Mouse (Mus musculus) heart, adult 2 months (tissue): ENCODE measurements around the gene Mtf2. TPM values are rescaled to one million over a fixed set of nuclear protein-coding genes. Genes with fewer than 3 reads are reported as not detected.
A peak's percentile ranks its signal among the peaks of the same experiment; 100 is the strongest.

Experiments used
- DNase-seq, 2 experiments: peaks; one replicate each; pipeline ENCODE4 v3.0.0; 2021
- H3K27ac ChIP-seq: fragments of 200-600 bp; 2 replicates; pipeline ENCODE4 v1.8.1; 2022
- H3K27me3 ChIP-seq: fragments of 200-500 bp; 2 replicates; pipeline ENCODE4 v1.6.1; 2012; ENCODE audit warnings: mild to moderate bottlenecking, low read length, inconsistent platforms, mixed read lengths; ENCODE audit not compliant: control insufficient read depth, insufficient read depth
- H3K36me3 ChIP-seq: fragments of 200-500 bp; 2 replicates; pipeline ENCODE4 v1.6.1; 2012; ENCODE audit warnings: low read length, inconsistent platforms; ENCODE audit not compliant: control insufficient read depth, insufficient read depth
- H3K4me1 ChIP-seq: fragments of 200-500 bp; 2 replicates; pipeline ENCODE4 v1.6.1; 2011; ENCODE audit warnings: low read length; ENCODE audit not compliant: control insufficient read depth, insufficient read depth
- H3K4me3 ChIP-seq: fragments of 200-600 bp; 2 replicates; pipeline ENCODE4 v1.8.1; 2022
- H3K79me2 ChIP-seq: fragments of 200-500 bp; replicated peaks from 2 replicates; pipeline ENCODE4 v1.6.1; 2012; ENCODE audit warnings: mild to moderate bottlenecking, inconsistent platforms, low read length, moderate library complexity, mixed read lengths; ENCODE audit not compliant: control insufficient read depth, insufficient read depth
- H3K9ac ChIP-seq: fragments of 200-500 bp; 2 replicates; pipeline ENCODE4 v1.6.1; 2012; ENCODE audit warnings: low read depth, mild to moderate bottlenecking, control low read depth, inconsistent platforms, low read length, mixed read lengths
- CTCF ChIP-seq: fragments of 200-600 bp; IDR thresholded peaks from 2 replicates; pipeline ENCODE4 v1.8.1; 2022; ENCODE audit warnings: antibody characterized with exemption, mild to moderate bottlenecking, moderate library complexity
- EP300 ChIP-seq: fragments of 200-500 bp; IDR thresholded peaks from 2 replicates; pipeline ENCODE4 v1.6.1; 2011; ENCODE audit warnings: low read depth, low read length, control low read depth; ENCODE audit not compliant: insufficient read depth
- POLR2A ChIP-seq: fragments of 200-500 bp; IDR thresholded peaks from 2 replicates; pipeline ENCODE4 v1.6.1; 2011; ENCODE audit warnings: mild to moderate bottlenecking, low read depth, low read length, control low read depth; ENCODE audit not compliant: insufficient read depth
- WGBS: fragments of 180-500 bp; shearing (Covaris S2); methylation state at CpG from one replicate; pipeline ENCODE4 v1.1.7; 2018; 5-methylcytosine and 5-hydroxymethylcytosine counted together
- intact Hi-C: fragments of 180-260 bp; cut with DNase I; formaldehyde crosslinking; loops from one replicate; pipeline ENCODE4 v1.15.1; 2025
- polyA plus RNA-seq: library from polyadenylated mRNA; depleted of rRNA; stranded (reverse); fragments of >200 nt; gene quantifications from 2 replicates; pipeline ENCODE4 v1.2.3, GENCODE M21; 2012
- total RNA-seq, 2 experiments: library from RNA; stranded (reverse); gene quantifications; 2 replicates each; pipeline ENCODE4 v1.2.3; 2021

Mtf2 gene
- total and polyA plus RNA-seq, 3 experiments: 5.8 to 12.2 (median 10.7) TPM

GRCm38 (mm10) chr5:108097676-108098075 is 32.2 kb downstream of the Mtf2 start:
- no peaks in the 10 kb centered on the region for H3K79me2 ChIP-seq
- intact Hi-C loops: no loop called here
- no peak overlapping the region for H3K4me3 ChIP-seq
- no peak for DNase-seq
- H3K27ac ChIP-seq: no peak overlapping the region
- H3K27me3 ChIP-seq: no peaks in the 10 kb centered on the region
- WGBS: 93% methylated on average over 3 of the region's 3 CpGs
- TF ChIP-seq EP300: no peak
- TF ChIP-seq CTCF: no peak
- TF ChIP-seq POLR2A: no peak
- H3K9ac ChIP-seq: no peak overlapping the region
- no peaks in the 10 kb centered on the region for H3K4me1 ChIP-seq
- no peaks in the 10 kb centered on the region for H3K36me3 ChIP-seq

- DNase-seq: no peak
- Histone ChIP-seq H3K27me3 (no peaks in the 10 kb centered on the region), H3K9ac (no peak overlapping the region), H3K79me2 (no peaks in the 10 kb centered on the region), H3K27ac (no peak overlapping the region), H3K4me1 (no peaks in the 10 kb centered on the region), H3K36me3 (no peaks in the 10 kb centered on the region), H3K4me3 (no peak overlapping the region)
- intact Hi-C loops: no loop called here
- TF ChIP-seq POLR2A: no peak
- TF ChIP-seq EP300: no peak
- TF ChIP-seq CTCF: no peak
These were observed 34.7 kb downstream of the Mtf2 start for GRCm38 (mm10) chr5:108100196-108100595.

GRCm38 (mm10) chr5:108104306-108104705 is 38.8 kb downstream of the Mtf2 start:
- Histone ChIP-seq H3K79me2 (no peaks in the 10 kb centered on the region), H3K9ac (no peak overlapping the region), H3K36me3 (no peaks in the 10 kb centered on the region), H3K4me3 (no peak overlapping the region), H3K4me1 (no peaks in the 10 kb centered on the region), H3K27ac (no peak overlapping the region), H3K27me3 (no peaks in the 10 kb centered on the region)
- 87% methylated on average over 5 of the region's 5 CpGs for WGBS
- no peak for DNase-seq
- TF ChIP-seq EP300: no peak
- no peak for TF ChIP-seq POLR2A
- no peak for TF ChIP-seq CTCF
- intact Hi-C loops: no loop called here

- Histone ChIP-seq H3K79me2 (no peaks in the 10 kb centered on the region), H3K4me1 (no peaks in the 10 kb centered on the region), H3K36me3 (no peaks in the 10 kb centered on the region), H3K9ac (no peak overlapping the region), H3K4me3 (no peak overlapping the region), H3K27ac (no peak overlapping the region), H3K27me3 (no peaks in the 10 kb centered on the region)
- no peak for TF ChIP-seq POLR2A
- no peak for TF ChIP-seq CTCF
- WGBS: 94% methylated on average over 7 of the region's 7 CpGs
- no peak for DNase-seq
- intact Hi-C loops: no loop called here
These were observed 43.9 kb downstream of the Mtf2 start for GRCm38 (mm10) chr5:108109346-108109745.

GRCm38 (mm10) chr5:108117693-108118092 is 52.2 kb downstream of the Mtf2 start:
- Histone ChIP-seq H3K79me2 (no peaks in the 10 kb centered on the region), H3K27me3 (no peaks in the 10 kb centered on the region), H3K4me3 (no peak overlapping the region), H3K9ac (no peak overlapping the region), H3K27ac (no peak overlapping the region), H3K36me3 (no peaks in the 10 kb centered on the region), H3K4me1 (no peaks in the 10 kb centered on the region)
- 92% methylated on average over 4 of the region's 4 CpGs for WGBS
- no peak for TF ChIP-seq CTCF
- no peak for TF ChIP-seq POLR2A
- TF ChIP-seq EP300: no peak
- intact Hi-C loops: no loop called here
- DNase-seq: no peak

GRCm38 (mm10) chr5:108120221-108120900 is 54.9 kb downstream of the Mtf2 start:
- TF ChIP-seq POLR2A: no peak
- TF ChIP-seq CTCF: peak; percentile 20; the same call in 1 of the 2 replicates
- WGBS: 90% methylated on average over 9 of the region's 9 CpGs
- no peaks in the 10 kb centered on the region for H3K36me3 ChIP-seq

More at GRCm38 (mm10) chr5:108120221-108120900, 54.9 kb downstream of the Mtf2 start:
- Histone ChIP-seq H3K9ac (no peak overlapping the region), H3K4me1 (no peaks in the 10 kb centered on the region), H3K27me3 (no peaks in the 10 kb centered on the region), H3K27ac (no peak overlapping the region), H3K4me3 (no peak overlapping the region), H3K79me2 (no peaks in the 10 kb centered on the region)
- intact Hi-C loops: no loop called here
- no peak for DNase-seq
